Mouse (Mus musculus) forebrain, embryonic 11.5 days (tissue): ENCODE measurements at regions not wholly inside any gene's neighbourhood (a gene's known extent, or its start where the extent isn't known, plus 50 kb on each side); places are given as distances from the start of the nearest gene placed in this dataset.

ENCODE experiments used
- ATAC-seq: fragments of 200-750 bp; cut with Nextera tagmentation; replicated peaks from 2 replicates; pipeline ENCODE4 v1.8.0; 2017; ENCODE audit warnings: moderate TSS enrichment; ENCODE audit not compliant: low FRiP score
- DNase-seq: peaks from one replicate; pipeline ENCODE4 v3.0.0-alpha.2; 2017; ENCODE audit warnings: low spot score
- H3K27ac ChIP-seq: fragments of 300-500 bp; sonication (generic); 2 replicates; pipeline ENCODE4 v1.5.1; 2014; ENCODE audit warnings: low read depth, low read length
- H3K27me3 ChIP-seq: fragments of 300-500 bp; sonication (generic); 2 replicates; pipeline ENCODE4 v1.6.1; 2014; ENCODE audit warnings: mild to moderate bottlenecking, low read length, mixed read lengths; ENCODE audit not compliant: control insufficient read depth, insufficient read depth
- H3K36me3 ChIP-seq: fragments of 300-500 bp; sonication (generic); 2 replicates; pipeline ENCODE4 v1.6.1; 2014; ENCODE audit warnings: mild to moderate bottlenecking, low read length, moderate library complexity, mixed read lengths; ENCODE audit not compliant: control insufficient read depth, insufficient read depth
- H3K4me1 ChIP-seq: fragments of 300-500 bp; sonication (generic); replicated peaks from 2 replicates; pipeline ENCODE4 v1.6.1; 2014; ENCODE audit warnings: low read length, mixed read lengths; ENCODE audit not compliant: control insufficient read depth, insufficient read depth
- H3K4me2 ChIP-seq: fragments of 300-500 bp; sonication (generic); 2 replicates; pipeline ENCODE4 v1.6.1; 2014; ENCODE audit warnings: low read depth, mild to moderate bottlenecking, low read length, moderate library complexity, mixed read lengths; ENCODE audit not compliant: severe bottlenecking
- H3K4me3 ChIP-seq: fragments of 300-500 bp; sonication (generic); 2 replicates; pipeline ENCODE4 v1.5.1; 2014; ENCODE audit warnings: low read depth, low read length
- H3K9ac ChIP-seq: fragments of 300-500 bp; sonication (generic); 2 replicates; pipeline ENCODE4 v1.6.1; 2014; ENCODE audit warnings: low read length
- H3K9me3 ChIP-seq: fragments of 300-500 bp; sonication (generic); 2 replicates; pipeline ENCODE4 v1.6.1; 2016; ENCODE audit warnings: low read length, mixed read lengths; ENCODE audit not compliant: control insufficient read depth
- WGBS: fragments of 180-500 bp; shearing (Covaris S2); extraction: QIAGEN DNeasy Blood & Tissue Kit; methylation state at CpG from one replicate; pipeline ENCODE4 v1.1.7; 2014; 5-methylcytosine and 5-hydroxymethylcytosine counted together

DNA sequence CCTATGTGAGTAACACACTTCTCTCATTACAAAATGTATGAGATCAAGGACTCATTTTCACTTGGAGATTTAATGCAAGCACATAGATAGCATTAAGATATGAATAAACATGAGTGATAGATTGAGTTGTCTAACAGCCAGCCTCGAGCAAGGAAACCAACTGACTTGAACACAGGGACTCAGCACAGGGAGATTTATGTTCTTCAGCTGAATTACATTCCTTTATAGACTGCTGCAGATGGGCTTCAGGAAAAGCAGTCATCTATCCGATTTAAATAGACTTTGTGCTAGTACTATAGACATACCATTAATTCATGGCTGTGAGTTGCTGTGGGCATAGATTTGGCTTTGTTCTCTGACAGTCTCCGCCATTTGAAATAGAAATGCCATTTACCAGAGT lies 661.9 kb downstream of the Cenpc1 start:
- Histone ChIP-seq H3K4me1 (no peaks in the 10 kb centered on the region), H3K27me3 (no peaks in the 10 kb centered on the region), H3K4me3 (no peak overlapping the region), H3K27ac (no peak overlapping the region), H3K9ac (no peak overlapping the region), H3K4me2 (no peak overlapping the region), H3K9me3 (no peaks in the 10 kb centered on the region), H3K36me3 (no peaks in the 10 kb centered on the region)
- ATAC-seq (no peak), DNase-seq (no peak)
- 92% methylated on average over 3 of the region's 3 CpGs for WGBS

DNA sequence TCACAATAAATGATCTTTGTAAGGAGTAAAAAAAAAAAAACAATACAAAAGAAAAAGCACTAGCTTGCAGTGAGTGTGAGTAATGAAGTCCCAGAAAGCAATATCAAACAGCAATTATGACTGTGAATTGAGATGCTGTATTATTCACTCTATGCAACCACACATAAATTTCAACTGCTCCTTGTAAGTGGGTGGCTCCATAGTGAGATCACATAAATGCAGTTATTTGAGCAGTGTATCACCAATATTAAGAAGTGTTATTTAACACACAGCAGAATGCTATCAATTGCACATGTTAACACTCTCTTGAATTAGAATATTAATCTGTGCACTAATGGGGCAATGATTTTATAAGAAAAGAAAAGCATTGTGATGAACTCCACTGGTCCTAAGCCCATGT lies 705.0 kb downstream of the Cenpc1 start:
- Histone ChIP-seq H3K4me3 (no peak overlapping the region), H3K9me3 (no peaks in the 10 kb centered on the region), H3K36me3 (no peaks in the 10 kb centered on the region), H3K9ac (no peak overlapping the region), H3K27me3 (no peaks in the 10 kb centered on the region), H3K4me1 (no peaks in the 10 kb centered on the region), H3K27ac (no peak overlapping the region), H3K4me2 (no peak overlapping the region)
- DNase-seq: no peak
- ATAC-seq: no peak

DNA sequence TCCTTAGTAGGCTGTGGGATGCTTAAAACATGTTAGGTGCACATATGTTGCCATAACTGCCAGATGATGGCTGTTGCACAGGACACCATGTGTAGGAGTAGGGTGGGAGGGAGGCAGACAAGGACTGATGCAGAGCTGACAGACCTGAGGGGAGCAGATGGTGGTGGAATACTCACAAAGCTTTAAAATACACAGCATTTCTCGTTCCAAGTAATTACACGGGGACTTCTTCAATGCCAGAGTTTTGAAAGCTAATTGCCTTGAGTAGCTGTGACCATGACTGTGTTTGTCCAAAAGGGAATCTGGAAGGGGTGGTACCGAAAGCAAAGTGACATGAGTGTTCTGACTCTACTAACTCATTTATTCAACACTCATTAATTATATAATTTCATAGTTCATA lies 718.6 kb downstream of the Cenpc1 start:
- ATAC-seq: peak; percentile 77
- Histone ChIP-seq H3K4me2 (no peak overlapping the region), H3K4me3 (no peak overlapping the region), H3K4me1 (no peaks in the 10 kb centered on the region), H3K36me3 (no peaks in the 10 kb centered on the region), H3K27me3 (no peaks in the 10 kb centered on the region), H3K27ac (no peak overlapping the region), H3K9me3 (no peaks in the 10 kb centered on the region), H3K9ac (no peak overlapping the region)
- no peak for DNase-seq
- 73% methylated on average over 3 of the region's 3 CpGs for WGBS

DNA sequence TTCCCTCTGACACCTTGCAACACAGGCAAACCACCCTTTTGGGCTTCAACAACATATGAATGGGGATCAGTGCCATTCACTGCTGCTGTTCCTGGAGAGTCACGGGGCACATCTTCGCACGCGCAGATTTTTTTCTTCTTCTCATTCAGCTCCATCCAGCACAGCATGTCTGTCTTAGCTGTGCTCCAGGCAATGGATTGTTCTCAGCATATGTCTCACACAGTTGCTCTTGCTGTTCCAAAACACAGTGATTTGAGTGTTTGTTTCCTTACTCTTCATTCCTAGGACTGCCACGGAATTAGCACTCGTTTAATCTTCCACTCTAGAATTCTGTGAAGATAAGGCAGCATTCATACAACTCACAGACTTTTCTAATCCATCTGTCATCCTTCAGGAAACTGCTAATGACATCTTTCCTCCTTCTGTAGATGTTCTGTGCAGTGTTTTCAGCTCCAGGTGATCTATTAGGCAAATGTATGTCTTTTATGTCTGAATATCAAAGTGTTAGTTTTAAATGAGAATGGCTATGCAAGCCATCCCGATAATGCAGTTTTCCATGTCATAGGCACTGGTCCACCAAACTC lies 719.2 kb downstream of the Cenpc1 start:
- ATAC-seq: 0 out of 2 replicates have a peak, but pooled peaks have one; percentile 39
- 68% methylated on average over 7 of the region's 7 CpGs for WGBS
- no peaks in the 10 kb centered on the region for H3K36me3 ChIP-seq
- no peak overlapping the region for H3K4me3 ChIP-seq
- no peak overlapping the region for H3K27ac ChIP-seq
- no peak overlapping the region for H3K4me2 ChIP-seq
- H3K4me1 ChIP-seq: no peaks in the 10 kb centered on the region
- no peak for DNase-seq
- H3K9ac ChIP-seq: no peak overlapping the region
- no peaks in the 10 kb centered on the region for H3K27me3 ChIP-seq
- no peaks in the 10 kb centered on the region for H3K9me3 ChIP-seq

DNA sequence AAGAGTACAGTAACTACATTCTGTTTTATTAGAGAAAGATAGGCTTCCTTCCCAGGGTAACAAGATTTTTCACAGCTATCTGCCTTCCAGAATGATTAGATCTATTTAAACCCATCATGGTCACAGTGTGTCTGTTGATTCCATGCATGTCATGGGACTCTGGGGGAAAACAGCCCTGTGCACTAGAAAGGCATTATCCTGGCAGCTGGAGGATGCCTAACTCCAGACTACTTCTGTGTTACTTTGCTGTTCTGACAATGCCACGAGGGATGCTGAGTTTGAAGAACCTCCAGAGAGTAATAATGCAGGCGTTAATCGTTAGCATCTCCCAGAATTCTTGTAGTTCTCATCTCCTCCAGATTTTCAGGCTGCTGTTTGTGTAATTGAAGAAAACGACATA lies 724.0 kb downstream of the Cenpc1 start:
- H3K9me3 ChIP-seq: no peaks in the 10 kb centered on the region

DNA sequence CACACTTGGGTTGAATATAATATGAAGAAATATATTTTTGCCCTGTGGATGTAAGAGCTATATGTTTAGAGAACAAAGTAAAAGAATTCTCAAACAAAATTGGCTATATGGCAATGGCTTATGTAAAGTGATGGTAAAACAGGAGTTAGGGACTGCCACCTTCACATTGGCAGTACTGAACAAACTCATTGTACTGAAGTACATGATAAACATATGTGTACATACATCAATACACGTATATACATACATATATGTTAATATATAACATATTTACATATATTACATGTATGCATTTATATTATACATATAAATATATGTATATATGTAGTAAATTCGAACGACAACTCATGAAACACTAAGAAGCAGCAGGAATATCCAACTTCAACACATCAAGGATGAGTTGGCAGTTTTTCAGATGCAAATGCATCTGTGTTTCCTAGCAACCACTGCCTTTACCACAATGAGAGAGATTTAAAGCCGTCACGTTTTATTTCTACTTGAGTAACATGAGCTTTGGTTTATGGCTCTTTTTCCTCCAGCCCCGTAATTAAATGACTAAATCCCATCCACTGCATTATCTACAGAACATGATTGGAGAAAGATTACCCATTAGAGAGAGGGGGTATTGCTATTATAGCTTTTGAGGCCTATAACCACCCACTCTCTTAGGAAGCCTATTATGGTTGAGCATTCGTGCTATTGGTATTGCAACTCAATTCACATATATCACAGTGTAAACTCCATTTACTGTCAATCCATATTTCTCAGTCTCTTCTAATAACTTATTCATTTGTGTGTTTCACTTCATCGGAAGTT lies 727.5 kb downstream of the Cenpc1 start:
- Histone ChIP-seq H3K36me3 (no peaks in the 10 kb centered on the region), H3K4me2 (no peak overlapping the region), H3K4me3 (no peak overlapping the region), H3K9me3 (no peaks in the 10 kb centered on the region), H3K9ac (no peak overlapping the region), H3K27me3 (no peaks in the 10 kb centered on the region), H3K4me1 (no peaks in the 10 kb centered on the region), H3K27ac (no peak overlapping the region)
- WGBS: 54% methylated on average over 8 of the region's 8 CpGs
- peak; percentile 61 for ATAC-seq
- DNase-seq: no peak

More for the DNA sequence above, 724.0 kb downstream of the Cenpc1 start:
- H3K27me3 ChIP-seq: no peaks in the 10 kb centered on the region
- no peak overlapping the region for H3K4me2 ChIP-seq
- H3K36me3 ChIP-seq: no peaks in the 10 kb centered on the region
- H3K27ac ChIP-seq: no peak overlapping the region
- no peak overlapping the region for H3K4me3 ChIP-seq
- 71% methylated on average over 4 of the region's 4 CpGs for WGBS
- no peak for ATAC-seq
- DNase-seq: no peak
- no peak overlapping the region for H3K9ac ChIP-seq
- H3K4me1 ChIP-seq: no peaks in the 10 kb centered on the region

DNA sequence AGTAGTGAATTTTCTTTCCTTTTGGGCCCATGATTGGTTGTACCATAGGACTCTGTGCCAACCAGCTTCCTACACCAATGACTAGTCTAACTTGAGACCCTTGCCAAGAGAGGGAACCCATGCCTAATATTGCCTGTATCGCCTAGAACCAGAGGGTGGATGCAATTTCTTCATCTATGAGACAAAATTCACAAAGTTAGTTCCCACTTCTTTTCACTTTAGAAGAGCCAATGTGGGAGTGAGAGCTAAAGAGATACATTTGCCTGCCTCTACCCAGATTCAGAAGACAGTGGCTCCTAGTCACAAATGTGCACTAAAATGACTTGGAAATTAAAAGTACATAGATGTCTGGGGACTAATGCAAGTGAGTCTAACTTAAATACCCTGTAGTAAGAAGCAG lies 728.4 kb downstream of the Cenpc1 start:
- no peaks in the 10 kb centered on the region for H3K9me3 ChIP-seq
- no peak overlapping the region for H3K9ac ChIP-seq
- H3K27me3 ChIP-seq: no peaks in the 10 kb centered on the region
- no peaks in the 10 kb centered on the region for H3K4me1 ChIP-seq
- no peaks in the 10 kb centered on the region for H3K36me3 ChIP-seq
- H3K4me3 ChIP-seq: no peak overlapping the region
- WGBS: 88% methylated on average over 1 of the region's 1 CpGs
- ATAC-seq (no peak), DNase-seq (no peak)
- H3K4me2 ChIP-seq: no peak overlapping the region
- no peak overlapping the region for H3K27ac ChIP-seq
